Mouse (Mus musculus): ENCODE measurements at regions not wholly inside any gene's neighbourhood (a gene's known extent, or its start where the extent isn't known, plus 50 kb on each side); places are given as distances from the start of the nearest gene placed in this dataset.

- ATAC-seq (ENCODE audit: poor library complexity, severe bottlenecking): no peak
Measured at GRCm38 (mm10) chr14:76244338-76245062, 133.8 kb downstream of the Nufip1 start.

GRCm38 (mm10) chr14:76245063-76245396 is 134.3 kb downstream of the Nufip1 start:
- ATAC-seq (ENCODE audit: poor library complexity, severe bottlenecking): no peak

GRCm38 (mm10) chr14:76247664-76248063 is 137.0 kb downstream of the Nufip1 start:
- no peak for ATAC-seq (ENCODE audit: poor library complexity, severe bottlenecking)

- no peak for ATAC-seq (ENCODE audit: poor library complexity, severe bottlenecking)
Measured at GRCm38 (mm10) chr14:76253850-76254249, 143.2 kb downstream of the Nufip1 start.

- no peak for ATAC-seq (ENCODE audit: poor library complexity, severe bottlenecking)
Measured at GRCm38 (mm10) chr14:76254565-76255501, 144.1 kb downstream of the Nufip1 start.

- no peak for ATAC-seq (ENCODE audit: poor library complexity, severe bottlenecking)
Measured at GRCm38 (mm10) chr14:76255971-76256370, 145.3 kb downstream of the Nufip1 start.

GRCm38 (mm10) chr14:76258626-76259025 is 147.9 kb downstream of the Nufip1 start:
- ATAC-seq (ENCODE audit: poor library complexity, severe bottlenecking): no peak

GRCm38 (mm10) chr14:76260628-76261293 is 150.1 kb downstream of the Nufip1 start:
- no peak for ATAC-seq (ENCODE audit: poor library complexity, severe bottlenecking)

- ATAC-seq (ENCODE audit: poor library complexity, severe bottlenecking): no peak
Measured at GRCm38 (mm10) chr14:76263682-76264081, 151.1 kb upstream of the Tsc22d1 start.

GRCm38 (mm10) chr14:76265819-76266218 is 148.9 kb upstream of the Tsc22d1 start:
- no peak for ATAC-seq (ENCODE audit: poor library complexity, severe bottlenecking)

- no peak for ATAC-seq (ENCODE audit: poor library complexity, severe bottlenecking)
Measured at GRCm38 (mm10) chr14:76266249-76266648, 148.5 kb upstream of the Tsc22d1 start.

GRCm38 (mm10) chr14:76267091-76267490 is 147.7 kb upstream of the Tsc22d1 start:
- ATAC-seq (ENCODE audit: poor library complexity, severe bottlenecking): no peak

GRCm38 (mm10) chr14:76271190-76271589 is 143.6 kb upstream of the Tsc22d1 start:
- no peak for ATAC-seq (ENCODE audit: poor library complexity, severe bottlenecking)

GRCm38 (mm10) chr14:76272840-76273239 is 141.9 kb upstream of the Tsc22d1 start:
- no peak for ATAC-seq (ENCODE audit: poor library complexity, severe bottlenecking)

GRCm38 (mm10) chr14:76276655-76277054 is 138.1 kb upstream of the Tsc22d1 start:
- ATAC-seq (ENCODE audit: poor library complexity, severe bottlenecking): no peak

GRCm38 (mm10) chr14:76278751-76279450 is 135.9 kb upstream of the Tsc22d1 start:
- ATAC-seq (ENCODE audit: poor library complexity, severe bottlenecking): no peak

- ATAC-seq (ENCODE audit: poor library complexity, severe bottlenecking): no peak
Measured at GRCm38 (mm10) chr14:76279561-76279960, 135.2 kb upstream of the Tsc22d1 start.

- ATAC-seq (ENCODE audit: poor library complexity, severe bottlenecking): no peak
Measured at GRCm38 (mm10) chr14:76281867-76282266, 132.9 kb upstream of the Tsc22d1 start.

GRCm38 (mm10) chr14:76287768-76288167 is 127.0 kb upstream of the Tsc22d1 start:
- ATAC-seq (ENCODE audit: poor library complexity, severe bottlenecking): peak; percentile 51

GRCm38 (mm10) chr14:76290401-76291018 is 124.3 kb upstream of the Tsc22d1 start:
- no peak for ATAC-seq (ENCODE audit: poor library complexity, severe bottlenecking)

Measured in megakaryocyte, adult 5-6 weeks (primary cell).